ENCODE assay signal across 17 mouse cellular contexts in the genomic region with DNA sequence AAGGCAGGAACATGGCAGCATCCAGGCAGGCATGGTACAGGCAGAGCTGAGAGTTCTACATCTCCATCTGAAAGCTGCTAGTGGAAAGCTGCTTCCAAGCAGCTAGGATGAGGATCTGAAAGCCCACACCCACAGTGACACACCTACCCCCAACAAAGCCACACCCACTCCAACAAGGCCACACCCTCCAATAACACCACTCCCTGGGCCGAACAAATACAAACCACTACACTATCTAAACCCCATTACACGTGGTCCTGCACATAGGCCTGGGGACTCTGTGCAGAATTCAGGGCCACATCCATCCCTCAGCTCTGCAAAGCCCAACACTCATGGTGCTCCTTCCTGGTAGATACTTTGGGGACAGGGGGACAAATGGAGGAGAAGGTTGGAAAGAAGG. TPM values are rescaled to one million over a fixed set of nuclear protein-coding genes. Genes with fewer than 3 reads are reported as not detected.
DNase-seq lines count a peak whose midpoint lies in the region; ATAC-seq and TF ChIP-seq lines count a peak whose summit lies in the region.
"Had no signal": no experiment of that assay in that cellular context is flagged by ENCODE, and none has a peak within 500 bp of the region (broad histone marks: within the 10 kb centered on the region; RNA-seq: fewer than 3 reads in every experiment).

No protein-coding gene starts in this region.

- no peaks in the 10 kb centered on the region for H3K9me3 ChIP-seq in CH12.LX (replicated peaks; ENCODE audit: low read length)
- H3K9me3 ChIP-seq in liver, embryonic 12.5 days (replicated peaks): no peaks in the 10 kb centered on the region
- H3K9me3 ChIP-seq in stomach, embryonic 14.5 days (ENCODE audit: control insufficient read depth, low read depth, low read length): no peaks in the 10 kb centered on the region
- H3K9me3 ChIP-seq: forebrain, embryonic 15.5 days; limb, embryonic 12.5 days; neural tube, embryonic 15.5 days had no signal

- H3K9ac ChIP-seq in CH12.LX (ENCODE audit: insufficient read depth, low read depth): no peak overlapping the region
- H3K9ac ChIP-seq in liver, embryonic 12.5 days: no peak overlapping the region
- H3K9ac ChIP-seq in stomach, embryonic 14.5 days (replicated peaks; ENCODE audit: low read depth, low read length): no peak overlapping the region
- H3K9ac ChIP-seq: forebrain, embryonic 15.5 days; hindbrain, embryonic 14.5 days; limb, embryonic 12.5 days; neural tube, embryonic 15.5 days had no signal

- ATAC-seq in liver, embryonic 12.5 days: peak; percentile 64
- 0 out of 2 replicates have a peak, but pooled peaks have one; percentile 11 for ATAC-seq in stomach, embryonic 14.5 days (ENCODE audit: insufficient number of reproducible peaks, insufficient read depth, low FRiP score, low read depth)
- ATAC-seq: forebrain, embryonic 15.5 days had no signal

- dilution Hi-C loops in CH12.LX (cut with MboI; ENCODE audit: extremely low pct_ligation_motif_present, extremely low pct_unique_long_range_greater_than_20kb, low sequenced_read_pairs): no loop called here

- in situ Hi-C loops in CH12.LX (cut with MboI; ENCODE audit: low pct_ligation_motif_present, low pct_unique_long_range_greater_than_20kb, low sequenced_read_pairs): loop anchor here (5.0 kb wide), 1 partner anchor 422 kb away; the partner anchor contains the start of gene Mok

- DNase-seq in CH12.LX (ENCODE audit: extremely low read depth) (peak; percentile 20), MEL-GATA-1-ER (ENCODE audit: extremely low read depth, low read depth) (peak; percentile 26)
- DNase-seq in kidney, adult 2 months: no peak
- no peak for DNase-seq in layer of hippocampus, adult 9-11 months
- no peak for DNase-seq in heart, adult 9 months (ENCODE audit: low spot score in 2 of 2)
- DNase-seq: cerebellum, adult 11-12 months; gastrocnemius, postnatal 10 days; heart, postnatal 14 days; retina, postnatal 1 day; thymus, postnatal 4 days had no signal

- 32% methylated on average over 2 of the region's 2 CpGs for WGBS in liver, embryonic 12.5 days (ENCODE audit: insufficient replicate concordance)
- 49% methylated on average over 2 of the region's 2 CpGs for WGBS in stomach, embryonic 14.5 days
- WGBS in kidney, adult 2 months: 59% methylated on average over 2 of the region's 2 CpGs

- H3K27me3 ChIP-seq in CH12.LX (replicated peaks): peaks cover 16% of the 10 kb centered on the region
- peaks cover 4% of the 10 kb centered on the region; the same call in 1 of the 2 replicates for H3K27me3 ChIP-seq in liver, embryonic 12.5 days (replicated peaks)
- H3K27me3 ChIP-seq in stomach, embryonic 14.5 days (ENCODE audit: control insufficient read depth, insufficient read depth, low read length): no peaks in the 10 kb centered on the region
- H3K27me3 ChIP-seq in kidney, adult 2 months (replicated peaks; ENCODE audit: control insufficient read depth, insufficient read depth, low read length): no peaks in the 10 kb centered on the region
- H3K27me3 ChIP-seq: forebrain, embryonic 15.5 days had no signal

- TF ChIP-seq RAD21 in CH12.LX (IDR thresholded peaks at IDR 0.05; ENCODE audit: low read depth, low read length): no peak

- H3K4me3 ChIP-seq in CH12.LX (replicated peaks in 1 of 3; ENCODE audit: low read depth in 2 of 3, low read length in 2 of 3, poor library complexity in 1 of 3): no peak overlapping the region
- H3K4me3 ChIP-seq in liver, embryonic 12.5 days: no peak overlapping the region
- no peak overlapping the region for H3K4me3 ChIP-seq in stomach, embryonic 14.5 days (ENCODE audit: low read depth, low read length)
- no peak overlapping the region for H3K4me3 ChIP-seq in kidney, adult 2 months (ENCODE audit: insufficient read depth, low read depth, low read length)
- H3K4me3 ChIP-seq: forebrain, embryonic 15.5 days; left cerebral cortex, adult 2 months; limb, embryonic 12.5 days; neural tube, embryonic 15.5 days had no signal

- no peak for TF ChIP-seq CTCF in CH12.LX (conservative IDR thresholded peaks at IDR 0.05 in 1 of 2, IDR thresholded peaks at IDR 0.05 in 1 of 2; ENCODE audit: low read depth in 2 of 2, low read length in 2 of 2)
- no peak for TF ChIP-seq CTCF in kidney, adult 2 months (conservative IDR thresholded peaks at IDR 0.05; ENCODE audit: insufficient read depth, insufficient read length, low read depth, low read length)

- no peak for TF ChIP-seq POLR2A in CH12.LX (IDR thresholded peaks at IDR 0.05; ENCODE audit: low read depth, low read length)
- TF ChIP-seq POLR2A in kidney, adult 2 months (IDR thresholded peaks at IDR 0.05; ENCODE audit: low read depth, low read length): no peak

- H3K27ac ChIP-seq in CH12.LX (ENCODE audit: insufficient read depth, low read depth): no peak overlapping the region
- no peak overlapping the region for H3K27ac ChIP-seq in liver, embryonic 12.5 days
- no peak overlapping the region for H3K27ac ChIP-seq in stomach, embryonic 14.5 days (ENCODE audit: low read length)
- no peak overlapping the region for H3K27ac ChIP-seq in kidney, adult 2 months (ENCODE audit: insufficient read depth, low read depth, low read length)
- H3K27ac ChIP-seq: forebrain, embryonic 15.5 days; hindbrain, embryonic 14.5 days; left cerebral cortex, adult 2 months; limb, embryonic 12.5 days; neural tube, embryonic 15.5 days had no signal

- H3K36me3 ChIP-seq in CH12.LX (replicated peaks in 1 of 2; ENCODE audit: control insufficient read depth in 1 of 2, insufficient read depth in 1 of 2, low read length in 1 of 2): no peaks in the 10 kb centered on the region
- no peaks in the 10 kb centered on the region for H3K36me3 ChIP-seq in liver, embryonic 12.5 days
- no peaks in the 10 kb centered on the region for H3K36me3 ChIP-seq in stomach, embryonic 14.5 days (ENCODE audit: control insufficient read depth, insufficient read depth, low read length)
- H3K36me3 ChIP-seq in kidney, adult 2 months (ENCODE audit: control insufficient read depth, insufficient read depth, low read length): no peaks in the 10 kb centered on the region
- H3K36me3 ChIP-seq: forebrain, embryonic 15.5 days; limb, embryonic 12.5 days; neural tube, embryonic 15.5 days had no signal

- peaks cover 6 to 10% of the 10 kb centered on the region in 2 experiments; a peak in 3 of 4 replicates for H3K4me1 ChIP-seq in CH12.LX (ENCODE audit: control insufficient read depth in 1 of 2, insufficient read depth in 2 of 2)
- H3K4me1 ChIP-seq in liver, embryonic 12.5 days: peaks cover 37% of the 10 kb centered on the region
- H3K4me1 ChIP-seq in stomach, embryonic 14.5 days (ENCODE audit: control insufficient read depth, insufficient read depth, low read length): no peaks in the 10 kb centered on the region
- peaks cover 5% of the 10 kb centered on the region; the same call in 1 of the 2 replicates for H3K4me1 ChIP-seq in kidney, adult 2 months (ENCODE audit: control insufficient read depth, insufficient read depth, low read length)
- H3K4me1 ChIP-seq: limb, embryonic 12.5 days had no signal

- no peak for TF ChIP-seq EP300 in CH12.LX (IDR thresholded peaks at IDR 0.05; ENCODE audit: low read length)

- H3K79me2 ChIP-seq in CH12.LX (replicated peaks; ENCODE audit: control insufficient read depth, extremely low read depth, insufficient read depth, poor library complexity, severe bottlenecking): no peaks in the 10 kb centered on the region

- H3K4me2 ChIP-seq in CH12.LX (ENCODE audit: insufficient read depth, low read depth, poor library complexity, severe bottlenecking): no peak overlapping the region
- no peak overlapping the region for H3K4me2 ChIP-seq in liver, embryonic 12.5 days
- H3K4me2 ChIP-seq in stomach, embryonic 14.5 days (replicated peaks; ENCODE audit: low read depth, low read length): no peak overlapping the region
- H3K4me2 ChIP-seq: forebrain, embryonic 15.5 days; hindbrain, embryonic 14.5 days; limb, embryonic 12.5 days; neural tube, embryonic 15.5 days had no signal

TF ChIP-seq in CH12.LX, 34 proteins besides CTCF, POLR2A, EP300 and RAD21:
- TF ChIP-seq TBP (conservative IDR thresholded peaks at IDR 0.05; ENCODE audit: low read depth, low read length) (no peak), ZMIZ1 (IDR thresholded peaks at IDR 0.05; ENCODE audit: low read depth, low read length) (no peak), MAFK (IDR thresholded peaks at IDR 0.05; ENCODE audit: insufficient replicate concordance, low read length) (no peak), POLR2AphosphoS2 (IDR thresholded peaks at IDR 0.05; ENCODE audit: low read depth, low read length) (no peak), RCOR1 (conservative IDR thresholded peaks at IDR 0.05; ENCODE audit: low read depth, low read length) (no peak), CHD1 (IDR thresholded peaks at IDR 0.05; ENCODE audit: low read depth, low read length) (no peak), ZNF384 (IDR thresholded peaks at IDR 0.05; ENCODE audit: low read depth, low read length) (no peak), NRF1 (IDR thresholded peaks at IDR 0.05; ENCODE audit: low read depth, low read length) (no peak), ZKSCAN1 (IDR thresholded peaks at IDR 0.05; ENCODE audit: borderline replicate concordance, low read depth, low read length) (no peak), NELFE (IDR thresholded peaks at IDR 0.05; ENCODE audit: low read depth, low read length) (no peak), MAZ (IDR thresholded peaks at IDR 0.05; ENCODE audit: low read depth, low read length) (no peak), MEF2A (IDR thresholded peaks at IDR 0.05; ENCODE audit: borderline replicate concordance, low read depth, low read length) (no peak), GABPA (IDR thresholded peaks at IDR 0.05; ENCODE audit: insufficient replicate concordance, low read depth, low read length) (no peak), IRF4 (IDR thresholded peaks at IDR 0.05; ENCODE audit: low read depth, low read length) (no peak), USF1 (IDR thresholded peaks at IDR 0.05; ENCODE audit: low read depth, low read length) (no peak)

RNA-seq across cellular contexts. Expression of gene Ppp2r5c, which starts 27.0 kb away (rescaled TPM):
- 67.2 and 71.6 TPM in 2 replicates for total RNA-seq in CH12.LX (2012; rRNA removed)
- 111 and 122 TPM in 2 replicates for total RNA-seq in CH12.LX (2014; rRNA removed)
- 78.5 and 97.7 TPM in 2 replicates for polyA plus RNA-seq in CH12.LX (2012; ENCODE audit: insufficient read length, low read depth)
- polyA plus RNA-seq in liver, embryonic 12.5 days (2016; fragmentation: Nextera tagmentation; extraction: Ambion mirVana): 103 and 105 TPM in 2 replicates
- 168 and 181 TPM in 2 replicates for polyA plus RNA-seq in stomach, embryonic 14.5 days (2014; fragmentation: Nextera tagmentation; extraction: Ambion mirVana)
- polyA plus RNA-seq in kidney, adult 2 months (2012; rRNA removed): 29.9 and 41.3 TPM in 2 replicates

Comparison
In these comparisons a context has a peak if more than half of its experiments do, and no peak if none do; other contexts are left out.
1. DNase-seq: peak in CH12.LX (single experiment) and MEL-GATA-1-ER (single experiment); none in kidney, adult 2 months (single experiment), layer of hippocampus, adult 9-11 months (single experiment) and heart, adult 9 months (0 of 2).